Mouse (Mus musculus) stomach, adult 2 months (tissue): ENCODE results near the gene Tceal6. TPM values are rescaled to one million over a fixed set of nuclear protein-coding genes. Genes with fewer than 3 reads are reported as not detected.

Experiments
- polyA plus RNA-seq: library from polyadenylated mRNA; depleted of rRNA; stranded (reverse); fragments of >200 nt; gene quantifications from 2 replicates; pipeline ENCODE4 v1.2.3, GENCODE M21; 2012; rRNA removed

Tceal6 gene
- polyA plus RNA-seq: 0.20 and 0.57 TPM in 2 replicates

DNA sequence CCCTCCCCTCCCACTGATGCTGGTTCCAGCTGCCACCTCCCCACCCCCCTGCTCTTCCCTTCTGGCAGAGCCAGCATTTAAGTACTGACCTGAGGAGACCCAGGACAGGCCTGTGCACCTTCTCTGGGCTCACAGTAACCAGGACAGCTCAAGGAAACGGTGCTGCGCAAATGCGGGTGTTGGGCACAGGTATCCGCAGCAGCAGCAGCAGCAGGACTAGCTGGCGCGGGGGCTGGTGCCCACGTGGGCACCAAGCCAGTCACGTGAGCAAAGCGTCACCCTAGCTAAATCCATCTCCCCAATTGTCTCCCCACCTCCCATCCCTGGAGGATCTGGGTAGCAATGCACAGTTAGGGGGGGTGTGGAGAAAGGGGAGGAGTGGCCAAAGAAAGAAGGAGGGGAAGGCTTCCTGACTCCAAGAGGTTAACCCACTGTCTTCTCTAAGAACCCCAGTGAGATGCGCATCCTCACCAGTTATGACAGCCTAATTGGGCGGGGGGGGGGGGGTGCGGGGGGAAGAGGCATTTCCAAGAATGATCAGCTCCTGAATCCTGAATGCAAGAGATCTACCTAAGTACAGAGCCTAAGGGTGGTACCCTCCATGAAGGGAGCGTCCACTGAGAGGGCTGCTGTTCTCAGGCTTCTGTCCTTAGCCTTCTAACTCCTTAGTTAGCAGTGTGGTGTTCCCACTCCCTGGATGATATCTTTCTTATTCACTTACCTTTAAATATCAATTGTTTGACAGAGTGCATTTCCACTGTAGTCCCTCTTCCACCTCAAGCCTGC, at the start of gene Tceal6:
Tceal6 (minus strand) TSS at position 252 of the 786 bp plus-strand sequence.

GRCm38 (mm10) chrX:135177532-135177931, 33.0 kb downstream of the Tceal6 start, which contains the start of gene Gm15023:
Gm15023 (minus strand) TSS chrX:135177632.

Other genes starting within 250 kb of the Tceal6 start
- gene Nxf2, start 245.9 kb downstream of the Tceal6 start, polyA plus RNA-seq: not detected in 2 replicates
- 0.04 and 0.11 TPM in 2 replicates for gene Zmat1, start 201.5 kb downstream of the Tceal6 start, polyA plus RNA-seq
- gene Gm15023, start 33.1 kb downstream of the Tceal6 start, polyA plus RNA-seq: not detected in 2 replicates
- not detected in 2 replicates for gene Pramel3, start 91.6 kb upstream of the Tceal6 start, polyA plus RNA-seq
- not detected in 2 replicates for gene Gm5128, start 162.6 kb upstream of the Tceal6 start, polyA plus RNA-seq
- not detected in 2 replicates for gene Gm7903, start 223.1 kb upstream of the Tceal6 start, polyA plus RNA-seq